Mouse (Mus musculus) left cerebral cortex, postnatal 10 days (tissue): ENCODE results near the gene Fdxr. TPM values are rescaled to one million over a fixed set of nuclear protein-coding genes. Genes with fewer than 3 reads are reported as not detected.

ENCODE experiments used
- DNase-seq, 2 experiments: peaks; one replicate each; pipeline ENCODE4 v3.0.0; 2021 to 2022; ENCODE audit warnings: low spot score in 2 of 2, mixed read lengths in 1 of 2; ENCODE audit errors: extremely low spot score in 1 of 2
- intact Hi-C: fragments of 180-260 bp; cut with DNase I; formaldehyde crosslinking; loops from one replicate; pipeline ENCODE4 v1.15.1; 2025
- total RNA-seq, 2 experiments: library from RNA; stranded (reverse); gene quantifications; 2 replicates each; pipeline ENCODE4 v1.2.3; 2021

The Fdxr gene
- total RNA-seq, 2 experiments from 2014 or later = 18.2 to 18.7 TPM

GRCm38 (mm10) chr11:115291503-115291902 lies 14.7 kb upstream of the Fdxr start:
- intact Hi-C loops = no loop called here
- no peak for DNase-seq

- no peak for DNase-seq
- intact Hi-C loops = no loop called here
Measured at GRCm38 (mm10) chr11:115290919-115291318, 14.1 kb upstream of the Fdxr start.

DNA sequence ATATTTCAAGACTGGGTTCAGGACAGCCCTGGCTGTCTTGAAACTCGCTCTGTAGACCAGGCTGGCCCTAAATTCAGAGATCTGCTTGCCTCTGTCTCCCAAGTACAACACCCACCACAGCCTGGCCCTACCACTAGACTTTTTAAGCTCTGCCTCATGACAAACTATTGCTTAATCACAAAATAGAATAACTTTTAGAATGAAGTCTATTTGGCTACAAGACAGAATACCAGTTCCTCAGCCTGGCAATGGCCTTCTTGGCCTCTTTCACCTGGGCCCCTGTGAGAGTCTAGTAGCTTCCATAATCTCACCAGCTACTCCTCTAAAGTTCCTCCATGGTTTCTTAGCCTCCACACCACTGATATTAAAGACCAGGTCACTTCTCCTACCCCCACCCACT lies 13.5 kb upstream of the Fdxr start:
- intact Hi-C loops = no loop called here
- DNase-seq = no peak

DNA sequence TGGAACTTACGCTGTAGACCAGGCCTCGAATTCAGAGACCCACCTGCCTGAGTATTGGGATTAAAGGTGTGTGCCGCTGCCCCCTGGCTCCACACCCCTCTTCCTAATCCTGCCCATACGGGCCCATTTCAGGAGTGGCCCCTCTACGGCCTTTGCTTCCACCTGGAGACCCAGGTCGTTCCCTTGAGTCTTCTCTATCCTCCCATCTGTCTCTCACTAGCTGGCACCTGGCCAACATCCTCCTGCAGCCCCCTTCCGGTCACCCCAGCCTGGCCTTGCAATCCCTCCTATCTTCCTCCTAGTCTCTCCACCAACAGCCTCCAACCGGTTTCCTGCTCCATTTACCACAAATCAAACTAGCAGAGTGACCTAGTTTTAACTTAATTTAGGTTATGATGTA lies 13.0 kb upstream of the Fdxr start:
- intact Hi-C loops = no loop called here
- DNase-seq = peak in 1 of 2 experiments; percentile 53

GRCm38 (mm10) chr11:115288305-115288704 lies 11.5 kb upstream of the Fdxr start:
- intact Hi-C loops = no loop called here
- DNase-seq = no peak

DNA sequence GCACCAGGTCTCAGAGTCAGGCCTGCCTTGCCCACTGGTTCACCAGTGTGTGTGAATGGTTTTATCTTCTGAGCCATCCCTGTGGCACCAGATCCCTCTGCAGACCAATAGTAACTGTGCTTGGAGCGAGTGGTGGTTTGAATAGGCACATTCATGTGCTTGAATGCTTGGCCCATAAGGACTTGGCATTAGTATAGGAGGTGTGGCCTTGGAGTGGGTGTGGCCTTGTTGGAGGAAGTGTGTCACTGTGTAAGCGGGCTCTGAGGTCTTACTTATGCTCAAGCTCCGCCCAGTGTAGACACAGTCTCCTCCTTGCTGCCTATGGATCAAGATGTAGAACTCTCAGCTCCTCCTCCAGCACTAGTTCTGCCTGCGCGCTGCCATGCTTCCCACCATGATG lies 10.5 kb upstream of the Fdxr start:
- no peak for DNase-seq
- intact Hi-C loops = no loop called here

DNA sequence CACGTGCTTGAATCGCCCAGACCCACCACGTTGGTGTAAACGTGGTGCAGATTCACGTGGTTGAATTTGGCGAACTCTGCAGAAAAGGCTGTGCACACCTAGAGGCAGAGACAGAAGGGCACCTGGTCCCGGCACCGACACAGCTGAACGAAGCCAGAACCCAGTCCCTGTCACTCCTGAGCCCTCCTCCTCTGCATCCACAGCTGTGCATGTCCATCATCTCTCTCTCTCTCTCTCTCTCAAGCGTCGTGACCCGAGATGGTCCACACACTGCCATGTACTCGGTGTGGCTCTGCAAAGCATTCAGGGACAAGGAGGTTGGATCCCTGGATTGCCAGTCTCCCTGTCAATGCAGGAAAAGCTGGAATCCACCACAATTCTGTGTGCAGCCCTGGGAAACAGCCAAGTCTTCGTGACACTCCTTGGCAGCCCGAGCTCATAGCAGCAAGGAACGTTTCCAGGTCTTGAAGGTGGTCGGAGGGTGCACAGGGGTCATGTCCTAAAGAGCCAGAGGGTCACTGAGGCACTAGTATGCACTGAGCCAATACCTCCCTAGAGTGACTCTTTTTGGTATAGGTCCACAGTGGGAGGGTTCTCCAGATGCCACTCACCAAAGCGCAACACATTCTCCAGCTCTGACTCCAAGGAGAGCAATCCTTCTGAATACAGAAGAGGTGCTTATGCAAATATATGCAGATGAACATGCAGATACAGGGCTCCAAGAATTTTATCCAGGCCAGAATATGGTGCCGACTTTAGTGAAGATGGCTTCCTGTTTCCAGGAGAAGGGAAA lies 9.5 kb upstream of the Fdxr start:
- intact Hi-C loops = no loop called here
- no peak for DNase-seq

DNA sequence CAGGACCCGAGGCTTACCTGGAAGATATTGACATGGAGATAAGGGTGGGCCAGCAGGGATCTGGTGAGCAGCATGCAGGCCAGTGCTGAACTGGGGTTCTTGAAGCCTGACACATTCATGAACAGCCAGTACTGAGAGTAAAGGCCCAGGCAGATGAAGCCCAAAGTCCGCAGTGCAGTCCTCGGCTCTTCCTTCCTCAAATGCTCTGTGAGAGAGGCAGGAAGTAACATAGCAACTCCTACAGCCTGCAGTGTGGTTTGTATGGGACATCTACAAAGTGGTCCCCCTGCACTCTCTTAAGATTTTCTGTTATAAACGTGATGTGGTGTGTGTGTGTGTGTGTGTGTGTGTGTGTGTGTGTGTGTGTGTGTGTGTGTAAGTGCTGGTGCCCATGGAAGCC lies 8.4 kb upstream of the Fdxr start:
- DNase-seq = no peak
- intact Hi-C loops = no loop called here

DNA sequence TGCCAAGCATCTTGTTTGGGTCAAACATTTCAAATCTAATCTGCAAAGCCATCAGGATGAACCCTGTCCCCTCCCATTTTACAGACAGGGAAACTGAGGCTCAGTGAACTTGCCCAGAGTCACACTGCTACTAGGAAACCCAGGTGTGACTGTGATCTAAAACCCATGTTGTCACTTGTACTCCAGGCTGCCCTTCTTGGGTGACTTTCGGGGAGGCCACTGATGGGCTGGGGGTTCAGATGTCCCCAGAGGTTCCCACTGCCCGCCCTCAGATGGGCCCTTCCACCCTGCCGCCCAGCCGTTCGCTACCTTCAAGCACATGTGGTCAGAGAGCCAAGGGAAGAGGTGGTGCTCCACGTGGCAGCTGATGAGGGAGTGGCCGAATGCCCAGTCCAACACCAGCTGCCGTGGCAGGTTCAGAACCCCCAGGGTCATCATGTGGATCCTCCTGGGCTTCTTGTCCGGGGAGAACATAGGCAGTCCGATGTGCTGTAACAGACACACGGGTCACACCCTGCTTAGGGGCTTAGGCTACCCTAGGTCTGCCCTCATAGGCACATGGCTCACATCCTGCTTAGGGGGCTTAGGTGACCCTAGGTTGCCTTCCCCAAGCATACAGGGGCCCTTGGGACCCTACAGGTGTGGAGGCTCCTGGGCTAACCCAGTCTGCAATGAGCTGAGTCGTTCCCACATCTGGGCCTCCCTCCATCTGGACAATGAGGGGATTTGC lies 7.2 kb upstream of the Fdxr start:
- no peak for DNase-seq
- intact Hi-C loops = no loop called here

- intact Hi-C loops = no loop called here
- no peak for DNase-seq
Measured at GRCm38 (mm10) chr11:115283486-115283765, 6.6 kb upstream of the Fdxr start.

DNA sequence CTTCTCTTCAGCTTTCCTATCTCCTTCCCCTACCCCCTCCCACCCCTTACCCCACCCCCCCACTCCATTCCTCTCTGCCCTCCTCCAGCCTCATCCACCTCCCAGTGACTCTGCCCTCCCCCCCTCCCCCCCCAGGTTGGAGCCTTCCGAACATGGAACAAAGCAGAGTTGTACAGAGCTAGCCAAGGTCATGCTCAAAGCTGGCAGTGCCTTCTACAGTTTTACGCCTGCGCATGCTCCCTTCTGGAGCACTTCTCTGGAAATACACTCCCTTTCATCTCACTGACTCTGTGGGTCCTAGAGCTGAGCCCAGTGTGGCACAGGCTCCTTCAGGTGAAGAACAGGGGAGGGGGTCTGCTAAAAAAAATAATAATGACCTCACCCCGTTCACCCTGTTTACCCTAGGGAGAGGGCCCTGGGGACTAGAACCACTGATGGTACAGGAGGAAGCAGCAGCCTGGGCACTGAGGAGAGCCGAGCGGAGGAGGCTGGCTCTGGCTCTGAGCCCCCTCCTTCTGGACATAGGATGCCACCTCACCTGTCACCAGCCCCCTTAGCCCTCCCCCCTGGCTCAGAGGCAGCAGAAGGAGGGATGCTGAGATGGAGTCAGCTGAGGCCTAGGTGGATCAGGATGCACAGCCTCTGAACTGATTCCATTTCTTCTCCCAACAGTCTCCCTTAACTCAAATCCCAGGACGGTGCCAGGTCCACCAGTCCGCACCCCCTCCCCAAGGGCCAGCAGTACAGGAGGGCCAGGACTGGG lies 6.1 kb upstream of the Fdxr start:
- DNase-seq = no peak
- intact Hi-C loops = no loop called here

DNA sequence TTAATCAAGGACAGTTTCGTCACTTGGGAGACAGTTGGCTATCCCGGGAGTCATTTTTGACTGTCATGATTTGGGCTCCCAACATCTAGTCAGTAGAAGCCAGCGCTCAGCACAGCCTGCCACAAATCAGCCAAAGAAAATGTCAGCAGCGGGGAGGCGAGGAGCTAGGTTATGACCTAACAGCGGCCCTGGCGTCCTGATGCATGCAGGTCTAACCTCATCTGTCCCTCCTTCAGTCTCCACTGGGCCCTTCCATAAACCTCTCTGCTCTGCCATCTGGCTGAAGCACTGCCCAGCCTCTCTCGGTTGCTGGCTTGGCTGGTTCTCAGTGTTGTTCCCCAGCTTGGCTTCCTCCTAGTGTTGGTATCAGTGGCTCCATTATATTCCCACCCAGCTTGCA lies 5.4 kb upstream of the Fdxr start:
- DNase-seq = no peak
- intact Hi-C loops = no loop called here

DNA sequence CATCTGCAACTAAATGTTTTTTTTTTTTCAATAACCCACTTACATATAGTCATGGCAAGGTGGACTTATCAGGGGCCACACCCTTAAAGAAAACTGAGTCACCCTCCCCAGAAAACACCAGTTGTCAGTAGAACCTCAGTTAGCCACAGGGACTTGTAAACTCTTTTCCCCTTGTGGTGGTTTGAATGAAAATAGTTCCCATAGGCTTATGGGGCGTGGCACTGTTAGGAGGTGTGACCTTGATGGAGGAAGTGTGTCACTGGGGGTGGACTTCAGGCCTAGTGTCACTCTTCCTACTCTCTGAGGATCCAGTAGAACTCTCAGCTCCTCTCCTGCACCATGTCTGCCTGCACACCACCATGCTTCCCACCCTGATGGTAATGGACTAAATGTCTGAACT lies 2.9 kb upstream of the Fdxr start:
- intact Hi-C loops = no loop called here
- DNase-seq = no peak

- intact Hi-C loops = no loop called here
- no peak for DNase-seq
Measured at GRCm38 (mm10) chr11:115278176-115278575, 1.3 kb upstream of the Fdxr start.

GRCm38 (mm10) chr11:115277604-115277975 lies 740 bp upstream of the Fdxr start:
- intact Hi-C loops = no loop called here
- DNase-seq = no peak

DNA sequence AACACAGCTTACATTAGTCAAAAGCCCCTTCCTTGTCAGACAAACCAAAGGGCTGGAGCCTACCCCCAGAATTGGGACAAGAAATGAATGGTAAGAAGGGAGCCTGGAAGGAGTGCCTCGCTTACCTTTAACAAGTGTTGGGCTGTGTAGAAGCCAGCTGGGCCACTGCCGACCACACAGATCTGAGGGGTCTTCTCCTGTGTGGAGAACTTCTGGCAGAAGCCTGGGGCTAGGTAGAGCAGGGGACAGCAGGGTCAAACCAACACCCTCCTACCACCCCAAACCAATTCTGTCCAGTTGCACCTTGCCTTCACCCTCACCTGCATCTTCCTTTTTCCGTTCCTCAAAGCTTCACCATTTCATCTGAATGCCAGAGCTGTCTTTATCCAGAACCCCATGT lies 896 bp downstream of the Fdxr start:
- intact Hi-C loops = no loop called here
- no peak for DNase-seq

GRCm38 (mm10) chr11:115275509-115275908 lies 1.3 kb downstream of the Fdxr start:
- no peak for DNase-seq
- intact Hi-C loops = no loop called here

- intact Hi-C loops = loop anchor here (5.0 kb wide), 1 partner anchor 192 kb away; no protein-coding TSS in a partner anchor
- DNase-seq = no peak
Measured at GRCm38 (mm10) chr11:115274771-115275170, 2.1 kb downstream of the Fdxr start.

- intact Hi-C loops = loop anchor here (5.0 kb wide), 1 partner anchor 192 kb away; no protein-coding TSS in a partner anchor
- no peak for DNase-seq
Measured at GRCm38 (mm10) chr11:115274178-115274577, 2.7 kb downstream of the Fdxr start.

DNA sequence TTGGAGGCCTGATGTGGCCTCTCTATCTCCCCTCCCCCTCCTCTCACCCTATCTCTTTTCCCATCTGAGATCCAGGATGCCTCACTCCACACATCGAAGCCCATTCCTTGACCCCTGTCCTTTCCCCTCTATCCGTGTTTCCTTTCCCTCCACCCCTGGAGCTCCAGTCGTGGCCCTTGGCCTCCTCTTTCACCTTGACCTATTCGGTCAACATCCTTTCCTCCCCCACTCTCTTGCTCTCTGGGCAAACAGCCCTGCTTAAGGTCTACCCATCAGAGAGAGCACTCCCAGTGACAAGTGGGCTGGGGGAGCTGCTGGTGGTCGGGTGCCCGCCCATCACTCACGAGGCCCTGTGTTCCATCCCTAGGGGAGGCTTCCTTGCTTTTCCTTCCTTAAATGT lies 3.1 kb downstream of the Fdxr start:
- DNase-seq = no peak
- intact Hi-C loops = loop anchor here (5.0 kb wide), 1 partner anchor 191 kb away; no protein-coding TSS in a partner anchor
